Mouse (Mus musculus) lung, embryonic 16.5 days (tissue): Measurements from ENCODE around the gene Atp1a1. TPM values are rescaled to one million over a fixed set of nuclear protein-coding genes. Genes with fewer than 3 reads are reported as not detected.

ENCODE experiments used
- ATAC-seq: fragments of 200-750 bp; cut with Nextera tagmentation; 2 replicates; pipeline ENCODE4 v1.8.0; 2017; ENCODE audit warnings: low read depth, mild to moderate bottlenecking, moderate library complexity
- H3K27ac ChIP-seq: fragments of 300-500 bp; sonication (generic); 2 replicates; pipeline ENCODE4 v1.5.1; 2014; ENCODE audit warnings: mild to moderate bottlenecking, control low read depth, low read length
- H3K27me3 ChIP-seq: fragments of 300-500 bp; sonication (generic); 2 replicates; pipeline ENCODE4 v1.6.1; 2014; ENCODE audit warnings: low read depth, low read length, mixed read lengths; ENCODE audit not compliant: control insufficient read depth, insufficient read depth
- H3K36me3 ChIP-seq: fragments of 300-500 bp; sonication (generic); 2 replicates; pipeline ENCODE4 v1.6.1; 2014; ENCODE audit warnings: low read length; ENCODE audit not compliant: control insufficient read depth, insufficient read depth
- H3K4me1 ChIP-seq: fragments of 300-500 bp; sonication (generic); replicated peaks from 2 replicates; pipeline ENCODE4 v1.6.1; 2014; ENCODE audit warnings: low read length, mixed read lengths; ENCODE audit not compliant: control insufficient read depth, insufficient read depth
- H3K4me2 ChIP-seq: fragments of 300-500 bp; sonication (generic); 2 replicates; pipeline ENCODE4 v1.6.1; 2014; ENCODE audit warnings: low read depth, low read length, control low read depth
- H3K4me3 ChIP-seq: fragments of 300-500 bp; sonication (generic); 2 replicates; pipeline ENCODE4 v1.5.1; 2014; ENCODE audit warnings: mild to moderate bottlenecking, low read length, control low read depth
- H3K9ac ChIP-seq: fragments of 300-500 bp; sonication (generic); 2 replicates; pipeline ENCODE4 v1.6.1; 2014; ENCODE audit warnings: low read length, control low read depth
- H3K9me3 ChIP-seq: fragments of 300-500 bp; sonication (generic); 2 replicates; pipeline ENCODE4 v1.6.1; 2016; ENCODE audit warnings: low read length; ENCODE audit not compliant: control insufficient read depth
- WGBS: fragments of 180-500 bp; shearing (Covaris S2); extraction: QIAGEN DNeasy Blood & Tissue Kit; methylation state at CpG from one replicate; pipeline ENCODE4 v1.1.7; 2014; 5-methylcytosine and 5-hydroxymethylcytosine counted together
- polyA plus RNA-seq: library from polyadenylated mRNA; unstranded; fragments of >200 nt; fragmentation: Nextera tagmentation; extraction: Ambion mirVana; gene quantifications from 2 replicates; pipeline ENCODE4 v1.2.1, GENCODE M21; 2015

Atp1a1 gene
- polyA plus RNA-seq, 1 experiment from 2014 or later, result 118 TPM

- Histone ChIP-seq H3K27ac (no peak overlapping the region), H3K4me2 (no peak overlapping the region), H3K9me3 (no peaks in the 10 kb centered on the region), H3K36me3 (no peaks in the 10 kb centered on the region), H3K9ac (no peak overlapping the region), H3K4me1 (peaks cover 4% of the 10 kb centered on the region; the same call in 1 of the 2 replicates), H3K4me3 (no peak overlapping the region), H3K27me3 (no peaks in the 10 kb centered on the region)
- ATAC-seq, result no peak
- 90% methylated on average over 3 of the region's 3 CpGs for WGBS
These were observed 34.2 kb downstream of the Atp1a1 start for GRCm38 (mm10) chr3:101570246-101570645.

- Histone ChIP-seq H3K27ac (0 out of 2 replicates have a peak overlapping the region, but pooled peaks have one; percentile 12), H3K4me3 (no peak overlapping the region), H3K27me3 (no peaks in the 10 kb centered on the region), H3K9ac (no peak overlapping the region), H3K9me3 (no peaks in the 10 kb centered on the region), H3K4me2 (no peak overlapping the region), H3K36me3 (no peaks in the 10 kb centered on the region), H3K4me1 (peaks cover 4% of the 10 kb centered on the region; the same call in 1 of the 2 replicates)
- ATAC-seq, result peak; percentile 71
- 55% methylated on average over 4 of the region's 4 CpGs for WGBS
These were observed 35.9 kb downstream of the Atp1a1 start for GRCm38 (mm10) chr3:101568627-101569026.

GRCm38 (mm10) chr3:101564011-101564410 lies 40.5 kb downstream of the Atp1a1 start:
- ATAC-seq, result no peak
- no peaks in the 10 kb centered on the region for H3K27me3 ChIP-seq
- H3K4me3 ChIP-seq, result no peak overlapping the region
- no peaks in the 10 kb centered on the region for H3K9me3 ChIP-seq
- no peak overlapping the region for H3K9ac ChIP-seq
- WGBS, result 91% methylated on average over 2 of the region's 2 CpGs
- H3K36me3 ChIP-seq, result no peaks in the 10 kb centered on the region
- H3K4me2 ChIP-seq, result no peak overlapping the region
- no peak overlapping the region for H3K27ac ChIP-seq
- H3K4me1 ChIP-seq, result no peaks in the 10 kb centered on the region; the same call in 1 of the 2 replicates

- no peaks in the 10 kb centered on the region for H3K27me3 ChIP-seq
- no peaks in the 10 kb centered on the region for H3K9me3 ChIP-seq
- no peak overlapping the region for H3K4me3 ChIP-seq
- no peak for ATAC-seq
- H3K9ac ChIP-seq, result no peak overlapping the region
- WGBS, result 39% methylated on average over 10 of the region's 10 CpGs
- H3K4me2 ChIP-seq, result no peak overlapping the region
- H3K27ac ChIP-seq, result peak overlapping the region; percentile 24; the same call in 1 of the 2 replicates
- no peaks in the 10 kb centered on the region for H3K36me3 ChIP-seq
- H3K4me1 ChIP-seq, result peaks cover 2% of the 10 kb centered on the region
These were observed 41.8 kb downstream of the Atp1a1 start for GRCm38 (mm10) chr3:101562510-101563209.

GRCm38 (mm10) chr3:101561948-101562347 lies 42.5 kb downstream of the Atp1a1 start:
- Histone ChIP-seq H3K27me3 (no peaks in the 10 kb centered on the region), H3K9me3 (no peaks in the 10 kb centered on the region), H3K4me3 (no peak overlapping the region), H3K4me1 (peaks cover 2% of the 10 kb centered on the region), H3K27ac (no peak overlapping the region), H3K36me3 (no peaks in the 10 kb centered on the region), H3K4me2 (no peak overlapping the region), H3K9ac (no peak overlapping the region)
- ATAC-seq, result no peak
- 61% methylated on average over 5 of the region's 5 CpGs for whole genome bisulfite sequencing

GRCm38 (mm10) chr3:101560841-101561522 lies 43.5 kb downstream of the Atp1a1 start:
- H3K36me3 ChIP-seq, result no peaks in the 10 kb centered on the region
- H3K4me1 ChIP-seq, result peaks cover 2% of the 10 kb centered on the region
- H3K9me3 ChIP-seq, result no peaks in the 10 kb centered on the region
- peak overlapping the region; percentile 21; the same call in 1 of the 2 replicates for H3K27ac ChIP-seq
- H3K9ac ChIP-seq, result no peak overlapping the region
- H3K27me3 ChIP-seq, result no peaks in the 10 kb centered on the region
- 68% methylated on average over 9 of the region's 9 CpGs for WGBS
- ATAC-seq, result peak; percentile 54; the same call in 1 of the 2 replicates
- no peak overlapping the region for H3K4me2 ChIP-seq
- no peak overlapping the region for H3K4me3 ChIP-seq

GRCm38 (mm10) chr3:101556712-101557111 lies 47.8 kb downstream of the Atp1a1 start:
- Histone ChIP-seq H3K27ac (no peak overlapping the region), H3K4me1 (peaks cover 9% of the 10 kb centered on the region), H3K27me3 (no peaks in the 10 kb centered on the region), H3K4me2 (no peak overlapping the region), H3K9me3 (no peaks in the 10 kb centered on the region), H3K36me3 (no peaks in the 10 kb centered on the region), H3K9ac (no peak overlapping the region), H3K4me3 (no peak overlapping the region)
- 70% methylated on average over 2 of the region's 2 CpGs for WGBS
- no peak for ATAC-seq

- H3K36me3 ChIP-seq, result no peaks in the 10 kb centered on the region
- H3K27ac ChIP-seq, result no peak overlapping the region
- ATAC-seq, result no peak
These were observed 51.6 kb downstream of the Atp1a1 start for GRCm38 (mm10) chr3:101552621-101553620.

More at GRCm38 (mm10) chr3:101552621-101553620, 51.6 kb downstream of the Atp1a1 start:
- Histone ChIP-seq H3K9ac (no peak overlapping the region), H3K4me3 (no peak overlapping the region), H3K4me2 (no peak overlapping the region), H3K9me3 (no peaks in the 10 kb centered on the region), H3K4me1 (peaks cover 12% of the 10 kb centered on the region), H3K27me3 (no peaks in the 10 kb centered on the region)
- WGBS, result 49% methylated on average over 7 of the region's 7 CpGs
